Mouse (Mus musculus) kidney, adult 2 months (tissue): ENCODE results near the gene Adam11.

Source experiments
- CTCF ChIP-seq: fragments of 200-500 bp; conservative IDR thresholded peaks from 2 replicates; pipeline ENCODE4 v1.5.1; 2011; ENCODE audit warnings: low read depth, mild to moderate bottlenecking, control low read depth, low read length, moderate library complexity, mixed read lengths; ENCODE audit not compliant: insufficient read depth, insufficient read length
- POLR2A ChIP-seq: fragments of 200-500 bp; IDR thresholded peaks from one replicate; pipeline ENCODE4 v1.6.1; 2011; ENCODE audit warnings: low read depth, low read length, control low read depth

DNA sequence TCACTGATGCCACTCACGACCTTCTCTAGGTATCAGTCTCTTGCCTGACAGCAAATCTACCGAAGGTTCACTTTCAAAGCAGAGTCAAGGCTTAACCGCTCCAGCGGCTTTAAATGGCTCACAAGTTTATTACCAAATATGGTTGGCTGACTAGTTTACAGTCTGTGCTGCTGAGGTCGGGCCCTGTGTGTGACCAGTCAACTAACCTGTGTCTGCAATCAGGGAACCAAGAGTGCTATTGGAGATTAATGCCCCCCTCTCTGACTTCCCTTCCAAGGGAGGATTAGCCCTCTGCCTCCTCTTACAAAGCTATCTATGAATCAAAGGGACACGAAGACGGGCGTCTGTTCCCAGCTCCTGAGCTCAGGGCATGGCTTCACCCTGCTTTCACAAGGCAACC is 32.9 kb downstream of the Adam11 start:
- TF ChIP-seq POLR2A (no peak), CTCF (no peak)
